Mouse (Mus musculus) C2C12 (cell line): ENCODE data around the gene Gm42674.

Experiments
- CTCF ChIP-seq: IDR thresholded peaks from one replicate; pipeline ENCODE4 v1.5.1; 2011; ENCODE audit not compliant: control insufficient read depth, insufficient read depth, insufficient read length
- USF1 ChIP-seq: IDR thresholded peaks from one replicate; pipeline ENCODE4 v1.6.1; 2011; ENCODE audit warnings: low read depth, mild to moderate bottlenecking, control low read depth, moderate library complexity

- TF ChIP-seq CTCF (peak; percentile 73), USF1 (no peak)
Observed at GRCm38 (mm10) chr3:90652878-90653508, 51.3 kb downstream of the Gm42674 start.
